Mouse (Mus musculus): Measurements from ENCODE around the gene Faxc. TPM values are rescaled to one million over a fixed set of nuclear protein-coding genes. Genes with fewer than 3 reads are reported as not detected.

Faxc gene
- polyA plus RNA-seq, 1 experiment from 2014 or later = 29.6 TPM

DNA sequence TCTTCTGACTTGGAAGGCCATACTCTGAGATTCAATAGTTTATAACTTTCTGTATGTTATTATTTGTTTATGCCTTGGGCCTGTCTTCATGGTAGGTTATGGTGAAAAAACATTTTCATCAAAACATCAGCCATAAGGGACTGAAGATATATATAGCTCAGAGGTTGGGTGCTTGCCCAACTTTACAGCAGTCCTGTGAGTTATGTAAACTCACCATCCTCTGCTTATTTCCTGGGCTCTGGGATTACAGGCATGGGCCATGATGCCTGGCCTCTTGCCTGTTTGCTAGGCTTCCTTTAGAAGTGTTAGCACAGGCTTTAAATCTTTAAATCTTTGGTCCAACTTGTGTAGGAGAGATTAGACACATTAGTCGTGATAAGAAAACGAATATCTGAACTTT lies 21.1 kb downstream of the Faxc start:
- no peaks in the 10 kb centered on the region for H3K27me3 ChIP-seq (ENCODE audit: control insufficient read depth, insufficient read depth, low read length)
- no peak overlapping the region for H3K4me2 ChIP-seq (replicated peaks)
- H3K4me1 ChIP-seq (replicated peaks; ENCODE audit: control insufficient read depth, insufficient read depth, low read length) = no peaks in the 10 kb centered on the region
- H3K9ac ChIP-seq = no peak overlapping the region
- H3K36me3 ChIP-seq (replicated peaks; ENCODE audit: control insufficient read depth, insufficient read depth) = peaks cover 64% of the 10 kb centered on the region
- DNase-seq (ENCODE audit: low spot score) (no peak), ATAC-seq (ENCODE audit: low FRiP score) (no peak)
- WGBS = 92% methylated on average over 2 of the region's 2 CpGs
- no peak overlapping the region for H3K27ac ChIP-seq
- no peaks in the 10 kb centered on the region for H3K9me3 ChIP-seq (ENCODE audit: control insufficient read depth, low read length)
- H3K4me3 ChIP-seq (replicated peaks; ENCODE audit: low read length) = no peak overlapping the region

DNA sequence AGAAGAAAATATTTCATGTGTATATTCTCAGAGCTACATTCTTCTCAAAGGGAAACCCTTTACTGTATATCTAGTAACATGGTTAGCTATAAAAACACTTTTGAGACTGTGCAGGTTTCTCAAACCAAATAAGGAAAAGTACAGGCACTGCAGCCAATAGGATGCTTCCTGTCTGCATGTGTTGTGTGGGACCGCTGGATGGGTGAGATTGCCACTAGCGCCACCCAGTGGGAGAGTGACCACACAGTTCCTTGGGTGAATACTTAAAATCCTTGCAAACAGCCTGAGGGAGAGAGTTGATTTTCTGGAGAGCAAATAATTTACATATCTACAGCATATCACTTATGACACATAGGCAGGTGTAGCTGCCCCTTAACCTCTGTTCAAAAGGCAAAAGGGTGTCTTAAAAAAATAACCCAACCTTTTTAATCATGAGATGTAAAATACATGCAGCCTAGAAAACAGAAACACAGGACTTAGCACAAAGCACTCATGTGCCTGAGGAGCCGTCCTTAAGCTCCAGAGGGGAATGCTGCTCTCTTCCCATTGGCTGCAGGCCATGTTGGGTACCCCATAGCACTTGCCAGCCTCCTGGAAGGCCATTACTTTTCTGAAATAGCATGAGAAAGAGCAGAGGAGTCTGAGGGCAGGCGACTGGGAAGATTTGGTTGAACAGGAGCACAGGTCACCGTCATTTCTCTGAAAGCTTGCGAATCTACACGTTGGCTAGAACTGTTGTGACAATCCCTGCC lies 26.6 kb downstream of the Faxc start:
- ATAC-seq (ENCODE audit: low FRiP score) = peak; percentile 16; the same call in 1 of the 2 replicates
- H3K36me3 ChIP-seq (replicated peaks; ENCODE audit: control insufficient read depth, insufficient read depth) = peaks cover 56% of the 10 kb centered on the region
- WGBS = 58% methylated on average over 7 of the region's 7 CpGs
- no peaks in the 10 kb centered on the region for H3K9me3 ChIP-seq (ENCODE audit: control insufficient read depth, low read length)
- no peaks in the 10 kb centered on the region; the same call in 1 of the 2 replicates for H3K4me1 ChIP-seq (replicated peaks; ENCODE audit: control insufficient read depth, insufficient read depth, low read length)
- H3K4me3 ChIP-seq (replicated peaks; ENCODE audit: low read length) = no peak overlapping the region
- DNase-seq (ENCODE audit: low spot score) = no peak
- no peak overlapping the region for H3K27ac ChIP-seq
- H3K4me2 ChIP-seq (replicated peaks) = no peak overlapping the region
- H3K9ac ChIP-seq = no peak overlapping the region
- no peaks in the 10 kb centered on the region for H3K27me3 ChIP-seq (ENCODE audit: control insufficient read depth, insufficient read depth, low read length)

DNA sequence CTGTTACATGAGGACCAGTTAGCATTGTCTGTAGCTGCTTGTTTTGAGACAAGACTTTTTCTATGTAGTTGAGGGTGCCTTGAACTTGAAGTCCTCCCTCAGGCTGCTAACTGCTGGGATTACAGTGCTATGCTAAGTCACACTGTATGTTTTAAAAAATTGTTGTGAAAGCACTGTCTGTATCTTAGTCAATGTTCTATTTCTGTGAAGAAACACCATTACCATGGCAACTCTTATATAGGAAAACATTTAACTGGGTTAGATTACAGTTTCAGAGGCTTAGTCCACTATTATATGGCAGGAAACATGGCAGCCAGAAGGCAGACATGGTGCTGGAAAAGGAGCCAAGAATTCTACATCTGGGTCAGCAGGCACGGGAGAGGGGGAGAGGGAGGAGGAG lies 40.8 kb downstream of the Faxc start:
- H3K27me3 ChIP-seq (ENCODE audit: control insufficient read depth, insufficient read depth, low read length) = no peaks in the 10 kb centered on the region
- 50% methylated on average over 1 of the region's 1 CpGs for WGBS
- H3K4me1 ChIP-seq (replicated peaks; ENCODE audit: control insufficient read depth, insufficient read depth, low read length) = 0 out of 2 replicates have a peak, but pooled peaks cover 3% of the 10 kb centered on the region
- H3K4me3 ChIP-seq (replicated peaks; ENCODE audit: low read length) = no peak overlapping the region
- H3K27ac ChIP-seq = no peak overlapping the region
- no peak for DNase-seq (ENCODE audit: low spot score)
- peaks cover 6% of the 10 kb centered on the region; the same call in 1 of the 2 replicates for H3K9me3 ChIP-seq (ENCODE audit: control insufficient read depth, low read length)
- 0 out of 2 replicates have a peak, but pooled peaks cover 8% of the 10 kb centered on the region for H3K36me3 ChIP-seq (replicated peaks; ENCODE audit: control insufficient read depth, insufficient read depth)
- no peak overlapping the region for H3K4me2 ChIP-seq (replicated peaks)
- ATAC-seq (ENCODE audit: low FRiP score) = no peak
- H3K9ac ChIP-seq = no peak overlapping the region

DNA sequence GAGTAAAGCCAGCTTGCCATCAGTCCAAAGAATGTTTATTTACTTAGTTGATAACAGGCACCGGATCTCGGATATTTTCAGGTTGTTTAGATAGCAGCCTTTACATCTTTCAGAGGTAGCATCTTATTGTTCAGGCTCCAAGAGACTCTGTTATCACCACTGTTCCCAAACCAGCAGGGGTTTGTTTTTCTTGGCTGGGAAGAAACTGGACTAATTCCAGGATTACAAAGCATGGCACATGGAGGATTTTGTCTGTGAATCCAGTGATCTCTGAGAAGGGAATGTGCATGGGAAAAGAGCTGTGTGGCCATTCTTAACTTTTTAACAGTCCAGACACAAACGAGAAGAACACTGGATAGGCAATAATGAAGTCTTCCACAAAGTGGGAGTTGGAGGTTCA lies 43.0 kb downstream of the Faxc start:
- Histone ChIP-seq H3K27ac (no peak overlapping the region), H3K9ac (no peak overlapping the region), H3K4me2 (replicated peaks) (no peak overlapping the region), H3K27me3 (ENCODE audit: control insufficient read depth, insufficient read depth, low read length) (no peaks in the 10 kb centered on the region), H3K4me1 (replicated peaks; ENCODE audit: control insufficient read depth, insufficient read depth, low read length) (0 out of 2 replicates have a peak, but pooled peaks cover 3% of the 10 kb centered on the region), H3K36me3 (replicated peaks; ENCODE audit: control insufficient read depth, insufficient read depth) (0 out of 2 replicates have a peak, but pooled peaks cover 5% of the 10 kb centered on the region), H3K4me3 (replicated peaks; ENCODE audit: low read length) (no peak overlapping the region), H3K9me3 (ENCODE audit: control insufficient read depth, low read length) (peaks cover 6% of the 10 kb centered on the region; the same call in 1 of the 2 replicates)
- 58% methylated on average over 3 of the region's 3 CpGs for WGBS
- ATAC-seq (ENCODE audit: low FRiP score) = no peak
- peak; percentile 34 for DNase-seq (ENCODE audit: low spot score)

DNA sequence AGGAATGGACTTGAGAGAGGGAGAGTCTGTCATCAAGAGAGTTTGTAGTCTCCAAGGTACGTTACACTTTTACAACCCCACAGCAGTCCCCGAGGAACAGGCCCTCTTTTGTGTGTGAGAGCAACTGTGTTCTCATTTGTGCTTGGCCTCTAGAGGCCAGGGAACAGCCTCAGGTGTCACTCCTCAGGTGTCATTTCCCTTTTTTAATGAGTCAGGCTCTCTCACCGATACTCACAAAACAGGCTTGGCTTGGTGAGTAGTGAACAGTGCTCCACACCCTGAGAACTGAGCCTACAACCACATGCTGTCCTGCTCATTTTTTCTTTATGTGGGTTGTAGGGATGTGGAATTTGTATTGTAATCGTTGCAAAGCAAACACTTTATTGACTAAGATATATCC lies 49.3 kb downstream of the Faxc start:
- H3K27ac ChIP-seq = no peak overlapping the region
- 85% methylated on average over 4 of the region's 4 CpGs for WGBS
- ATAC-seq (ENCODE audit: low FRiP score) = no peak

DNA sequence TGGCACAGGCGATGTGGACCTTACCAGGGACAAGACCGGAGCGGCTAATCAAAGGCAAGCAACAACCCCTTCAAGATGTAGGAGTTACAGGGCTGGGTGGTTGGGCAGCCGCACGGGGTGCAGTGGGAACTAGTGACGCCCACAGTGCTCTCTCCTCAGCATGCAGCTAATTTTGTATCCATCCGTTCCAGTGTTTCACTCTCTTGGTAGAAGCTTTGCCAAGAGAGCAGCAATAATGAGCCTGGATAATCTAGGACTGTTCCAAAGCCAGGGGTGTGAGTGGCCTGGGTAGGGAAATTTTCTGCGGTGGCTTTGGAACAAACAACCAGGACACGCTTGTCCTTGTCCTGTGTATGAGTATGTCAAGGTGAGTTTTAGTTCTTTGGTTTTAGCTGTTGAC lies 51.3 kb downstream of the Faxc start:
- WGBS = 97% methylated on average over 9 of the region's 9 CpGs
- H3K4me3 ChIP-seq (replicated peaks; ENCODE audit: low read length) = no peak overlapping the region
- DNase-seq (ENCODE audit: low spot score) = no peak

More for the DNA sequence above, 49.3 kb downstream of the Faxc start:
- Histone ChIP-seq H3K36me3 (replicated peaks; ENCODE audit: control insufficient read depth, insufficient read depth) (peaks cover 6% of the 10 kb centered on the region), H3K9me3 (ENCODE audit: control insufficient read depth, low read length) (no peaks in the 10 kb centered on the region), H3K4me2 (replicated peaks) (no peak overlapping the region), H3K4me1 (replicated peaks; ENCODE audit: control insufficient read depth, insufficient read depth, low read length) (no peaks in the 10 kb centered on the region), H3K27me3 (ENCODE audit: control insufficient read depth, insufficient read depth, low read length) (no peaks in the 10 kb centered on the region), H3K9ac (no peak overlapping the region), H3K4me3 (replicated peaks; ENCODE audit: low read length) (no peak overlapping the region)
- DNase-seq (ENCODE audit: low spot score) = no peak

DNA sequence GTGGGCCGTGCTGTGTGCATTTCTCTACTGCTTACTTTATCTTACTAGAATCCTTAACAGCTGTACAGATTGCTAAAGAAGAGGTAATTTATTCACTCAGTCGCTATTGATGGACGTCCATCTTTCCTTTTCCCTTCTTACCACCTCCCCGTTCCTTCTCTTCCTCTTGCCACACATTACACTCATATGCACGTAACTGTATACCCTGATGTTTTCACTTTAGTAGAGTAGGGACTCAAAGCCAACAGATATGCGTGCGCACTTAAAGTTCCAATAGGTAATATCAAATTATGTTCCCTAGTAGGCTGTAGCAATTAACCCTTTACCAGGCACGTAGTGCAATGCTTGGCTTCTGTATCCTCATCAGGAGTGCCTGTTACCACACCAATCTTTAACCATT lies 55.7 kb downstream of the Faxc start:
- DNase-seq (ENCODE audit: low spot score) (no peak), ATAC-seq (ENCODE audit: low FRiP score) (no peak)
- 89% methylated on average over 8 of the region's 8 CpGs for WGBS
- Histone ChIP-seq H3K4me2 (replicated peaks) (no peak overlapping the region), H3K4me3 (replicated peaks; ENCODE audit: low read length) (no peak overlapping the region), H3K36me3 (replicated peaks; ENCODE audit: control insufficient read depth, insufficient read depth) (peaks cover 12% of the 10 kb centered on the region), H3K27me3 (ENCODE audit: control insufficient read depth, insufficient read depth, low read length) (no peaks in the 10 kb centered on the region), H3K27ac (no peak overlapping the region), H3K9me3 (ENCODE audit: control insufficient read depth, low read length) (no peaks in the 10 kb centered on the region), H3K9ac (no peak overlapping the region), H3K4me1 (replicated peaks; ENCODE audit: control insufficient read depth, insufficient read depth, low read length) (no peaks in the 10 kb centered on the region)

More for the DNA sequence above, 51.3 kb downstream of the Faxc start:
- H3K9me3 ChIP-seq (ENCODE audit: control insufficient read depth, low read length) = no peaks in the 10 kb centered on the region
- peaks cover 6% of the 10 kb centered on the region for H3K36me3 ChIP-seq (replicated peaks; ENCODE audit: control insufficient read depth, insufficient read depth)
- H3K9ac ChIP-seq = no peak overlapping the region
- H3K4me1 ChIP-seq (replicated peaks; ENCODE audit: control insufficient read depth, insufficient read depth, low read length) = no peaks in the 10 kb centered on the region
- no peak overlapping the region for H3K27ac ChIP-seq
- ATAC-seq (ENCODE audit: low FRiP score) = no peak
- H3K4me2 ChIP-seq (replicated peaks) = no peak overlapping the region
- no peaks in the 10 kb centered on the region for H3K27me3 ChIP-seq (ENCODE audit: control insufficient read depth, insufficient read depth, low read length)

DNA sequence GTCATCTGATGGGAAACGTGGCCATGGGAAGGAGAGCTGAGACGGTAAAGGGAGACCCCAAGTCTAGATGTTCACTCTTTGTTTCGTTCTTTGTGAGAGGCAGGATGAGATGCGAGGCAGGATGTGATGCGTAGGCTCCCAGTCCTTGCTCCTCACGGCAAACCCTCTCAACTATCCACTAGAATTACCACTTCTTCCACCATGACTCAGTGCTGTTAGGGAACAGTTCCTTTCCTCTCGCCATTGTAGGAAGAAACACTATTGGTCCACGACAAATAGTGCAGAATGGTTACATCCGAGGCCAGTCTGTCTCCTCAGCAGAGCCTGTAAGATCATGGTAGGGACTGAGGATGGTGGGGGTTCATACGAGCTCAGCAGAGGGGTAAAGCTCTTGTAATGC lies 56.3 kb downstream of the Faxc start:
- Histone ChIP-seq H3K36me3 (replicated peaks; ENCODE audit: control insufficient read depth, insufficient read depth) (peaks cover 11% of the 10 kb centered on the region), H3K9ac (no peak overlapping the region), H3K27ac (no peak overlapping the region), H3K27me3 (ENCODE audit: control insufficient read depth, insufficient read depth, low read length) (no peaks in the 10 kb centered on the region), H3K4me1 (replicated peaks; ENCODE audit: control insufficient read depth, insufficient read depth, low read length) (no peaks in the 10 kb centered on the region), H3K4me3 (replicated peaks; ENCODE audit: low read length) (no peak overlapping the region), H3K4me2 (replicated peaks) (no peak overlapping the region), H3K9me3 (ENCODE audit: control insufficient read depth, low read length) (no peaks in the 10 kb centered on the region)
- WGBS = 90% methylated on average over 10 of the region's 10 CpGs
- DNase-seq (ENCODE audit: low spot score) = no peak
- no peak for ATAC-seq (ENCODE audit: low FRiP score)

DNA sequence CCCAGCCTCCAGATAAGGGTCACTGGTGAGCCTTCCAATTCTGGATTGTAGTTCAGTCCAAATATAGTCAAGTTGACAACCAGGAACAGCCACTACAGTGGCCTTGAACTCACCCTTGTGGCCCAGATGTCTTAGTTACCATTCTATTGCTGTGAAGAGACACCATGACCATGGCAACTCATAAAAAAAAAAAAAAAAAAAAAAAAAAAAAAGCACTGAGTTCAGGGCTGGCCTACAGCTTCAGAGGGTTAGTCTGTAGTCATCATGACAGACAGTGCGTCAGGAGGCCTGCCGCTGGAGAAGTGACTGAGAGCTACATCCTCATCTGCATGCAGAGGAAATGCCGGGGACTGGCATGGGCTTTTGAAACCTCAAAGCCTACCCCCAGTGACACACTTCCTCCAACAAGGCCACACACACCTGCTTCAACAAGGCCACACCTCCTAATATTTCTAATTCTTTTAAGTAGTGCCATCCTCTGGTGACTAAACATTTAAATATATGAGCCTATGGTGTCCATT lies 58.5 kb downstream of the Faxc start:
- no peaks in the 10 kb centered on the region for H3K4me1 ChIP-seq (replicated peaks; ENCODE audit: control insufficient read depth, insufficient read depth, low read length)
- no peak for DNase-seq (ENCODE audit: low spot score)
- H3K27ac ChIP-seq = no peak overlapping the region

More for the DNA sequence above, 58.5 kb downstream of the Faxc start:
- H3K27me3 ChIP-seq (ENCODE audit: control insufficient read depth, insufficient read depth, low read length) = no peaks in the 10 kb centered on the region
- no peaks in the 10 kb centered on the region for H3K9me3 ChIP-seq (ENCODE audit: control insufficient read depth, low read length)
- no peak overlapping the region for H3K4me2 ChIP-seq (replicated peaks)
- no peak for ATAC-seq (ENCODE audit: low FRiP score)
- no peak overlapping the region for H3K9ac ChIP-seq
- no peak overlapping the region for H3K4me3 ChIP-seq (replicated peaks; ENCODE audit: low read length)
- peaks cover 25% of the 10 kb centered on the region for H3K36me3 ChIP-seq (replicated peaks; ENCODE audit: control insufficient read depth, insufficient read depth)
- WGBS = 78% methylated on average over 3 of the region's 3 CpGs

Measured in hindbrain, embryonic 14.5 days (tissue).